8 mouse cellular contexts compared by ENCODE assay signal in the genomic region with DNA sequence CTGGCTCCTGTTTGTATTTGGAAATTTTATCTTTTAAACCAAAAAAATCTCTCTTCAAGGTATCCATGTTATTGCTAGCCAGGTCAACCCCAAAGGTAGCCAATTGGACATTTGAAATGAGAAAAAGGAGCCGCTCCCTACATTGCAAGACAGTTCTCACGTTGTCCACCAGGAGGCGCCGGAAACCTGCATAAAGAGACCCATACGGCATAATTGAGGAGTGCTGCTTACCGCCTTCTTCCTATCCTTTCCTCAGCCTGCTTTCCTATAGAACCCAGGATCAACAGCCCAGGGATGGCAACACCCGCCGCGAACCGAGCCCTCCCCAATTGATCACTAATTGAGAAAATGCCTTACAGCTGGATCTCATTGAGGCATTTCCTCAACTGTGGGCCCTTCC. TPM values are rescaled to one million over a fixed set of nuclear protein-coding genes. Genes with fewer than 3 reads are reported as not detected.
A peak's percentile ranks its signal among the peaks of the same experiment; 100 is the strongest.
DNase-seq lines count a peak whose midpoint lies in the region; ATAC-seq and TF ChIP-seq lines count a peak whose summit lies in the region.

No protein-coding gene starts in this region.

- ATAC-seq in embryonic facial prominence, embryonic 11.5 days (replicated peaks; ENCODE audit: insufficient number of reproducible peaks, low FRiP score, low TSS enrichment, low read depth) = 0 out of 2 replicates have a peak, but pooled peaks have one; percentile 32
- ATAC-seq in liver, postnatal 0 days = 0 out of 2 replicates have a peak, but pooled peaks have one; percentile 14

- H3K36me3 ChIP-seq in embryonic facial prominence, embryonic 11.5 days (replicated peaks; ENCODE audit: control insufficient read depth, insufficient read depth, low read depth, low read length) = no peaks in the 10 kb centered on the region
- no peaks in the 10 kb centered on the region for H3K36me3 ChIP-seq in liver, postnatal 0 days (replicated peaks; ENCODE audit: insufficient read depth, low read length)

- H3K9ac ChIP-seq in embryonic facial prominence, embryonic 11.5 days (replicated peaks; ENCODE audit: low read length) = no peak overlapping the region
- H3K9ac ChIP-seq in liver, postnatal 0 days (replicated peaks) = no peak overlapping the region

- no peak for TF ChIP-seq EP300 in liver, postnatal 0 days (IDR thresholded peaks at IDR 0.05; ENCODE audit: low read depth)

- H3K9me3 ChIP-seq in embryonic facial prominence, embryonic 11.5 days (replicated peaks; ENCODE audit: control insufficient read depth, low read length) = no peaks in the 10 kb centered on the region
- H3K9me3 ChIP-seq in liver, postnatal 0 days (ENCODE audit: low read length) = no peaks in the 10 kb centered on the region

- peak; percentile 92 for TF ChIP-seq CTCF in liver, postnatal 0 days (IDR thresholded peaks at IDR 0.05; ENCODE audit: low read depth)

- DNase-seq in ES-CJ7 (ENCODE audit: low read depth, low spot score) = peak; percentile 84
- DNase-seq in adrenal gland, postnatal 4 days (ENCODE audit: low spot score in 2 of 2) = peak; percentile 63 to 78
- peak; percentile 90 for DNase-seq in embryonic facial prominence, embryonic 11.5 days (ENCODE audit: low spot score)
- peak; percentile 82 to 95 for DNase-seq in heart, adult 18-20 months
- DNase-seq in kidney, postnatal 14 days = peak; percentile 83
- peak; percentile 88 for DNase-seq in liver, postnatal 0 days
- peak; percentile 77 for DNase-seq in retina, postnatal 7 days (ENCODE audit: low read depth, low spot score)
- peak; percentile 73 to 82 for DNase-seq in urinary bladder, adult 18-20 months (ENCODE audit: low spot score in 2 of 2)

- WGBS in embryonic facial prominence, embryonic 11.5 days = under 1% methylated on average over 10 of the region's 10 CpGs
- WGBS in liver, postnatal 0 days (ENCODE audit: insufficient replicate concordance) = under 1% methylated on average over 10 of the region's 10 CpGs

- no peak overlapping the region for H3K27ac ChIP-seq in embryonic facial prominence, embryonic 11.5 days (replicated peaks; ENCODE audit: low read depth, low read length)
- H3K27ac ChIP-seq in liver, postnatal 0 days (ENCODE audit: low read depth) = no peak overlapping the region

- no peak overlapping the region for H3K4me3 ChIP-seq in embryonic facial prominence, embryonic 11.5 days (ENCODE audit: low read depth, low read length)
- H3K4me3 ChIP-seq in liver, postnatal 0 days (ENCODE audit: low read depth, low read length) = no peak overlapping the region

- H3K27me3 ChIP-seq in embryonic facial prominence, embryonic 11.5 days (ENCODE audit: control insufficient read depth, insufficient read depth, low read length) = no peaks in the 10 kb centered on the region
- no peaks in the 10 kb centered on the region for H3K27me3 ChIP-seq in liver, postnatal 0 days (ENCODE audit: insufficient read depth, low read length)

- H3K4me1 ChIP-seq in embryonic facial prominence, embryonic 11.5 days (ENCODE audit: control insufficient read depth, insufficient read depth, low read length) = no peaks in the 10 kb centered on the region
- H3K4me1 ChIP-seq in liver, postnatal 0 days (ENCODE audit: insufficient read depth) = no peaks in the 10 kb centered on the region; the same call in none of the 2 replicates

- no peak overlapping the region for H3K4me2 ChIP-seq in embryonic facial prominence, embryonic 11.5 days (ENCODE audit: low read depth, low read length)
- H3K4me2 ChIP-seq in liver, postnatal 0 days (ENCODE audit: low read depth, low read length) = no peak overlapping the region

RNA-seq across cellular contexts. Expression of gene Krt8, which starts 16.2 kb away (rescaled TPM):
- total RNA-seq in adrenal gland, postnatal 4 days (2021) = 10 to 100 TPM; 18.8 TPM
- 47.9 and 53.4 TPM in 2 replicates for polyA plus RNA-seq in embryonic facial prominence, embryonic 11.5 days (2014; fragmentation: Nextera tagmentation; extraction: Ambion mirVana)
- 1 to 10 TPM; 1.5 to 3.0 TPM for total RNA-seq in heart, adult 18-20 months (2021)
- polyA plus RNA-seq in liver, postnatal 0 days (2015; fragmentation: Nextera tagmentation; extraction: Ambion mirVana) = 125 and 129 TPM in 2 replicates

RNA-seq across cellular contexts. Expression of gene Krt78, which starts 34.0 kb away (rescaled TPM):
- total RNA-seq in adrenal gland, postnatal 4 days (2021) = not detected
- polyA plus RNA-seq in embryonic facial prominence, embryonic 11.5 days (2014; fragmentation: Nextera tagmentation; extraction: Ambion mirVana) = 0.10 TPM in 1 of 2 replicates, not detected in the other
- total RNA-seq in heart, adult 18-20 months (2021) = under 1 TPM in 1 of 2 experiments, not detected in 1; 0.07 TPM
- polyA plus RNA-seq in liver, postnatal 0 days (2015; fragmentation: Nextera tagmentation; extraction: Ambion mirVana) = not detected in 2 replicates

RNA-seq across cellular contexts. Expression of gene Krt18, which starts 39.9 kb away (rescaled TPM):
- total RNA-seq in adrenal gland, postnatal 4 days (2021) = 10 to 100 TPM; 17.3 to 22.9 TPM
- 57.9 and 75.1 TPM in 2 replicates for polyA plus RNA-seq in embryonic facial prominence, embryonic 11.5 days (2014; fragmentation: Nextera tagmentation; extraction: Ambion mirVana)
- total RNA-seq in heart, adult 18-20 months (2021) = 1 to 10 TPM; 2.8 to 3.7 TPM
- polyA plus RNA-seq in liver, postnatal 0 days (2015; fragmentation: Nextera tagmentation; extraction: Ambion mirVana) = 234 and 261 TPM in 2 replicates

RNA-seq across cellular contexts. Expression of gene Krt79, which starts 48.0 kb away (rescaled TPM):
- total RNA-seq in adrenal gland, postnatal 4 days (2021) = 1 to 10 TPM; 1.2 to 1.4 TPM
- polyA plus RNA-seq in embryonic facial prominence, embryonic 11.5 days (2014; fragmentation: Nextera tagmentation; extraction: Ambion mirVana) = 0.35 TPM in 1 of 2 replicates, not detected in the other
- total RNA-seq in heart, adult 18-20 months (2021) = not detected
- not detected in 2 replicates for polyA plus RNA-seq in liver, postnatal 0 days (2015; fragmentation: Nextera tagmentation; extraction: Ambion mirVana)

Comparison
In these comparisons a context has a peak if more than half of its experiments do, and no peak if none do; other contexts are left out.
1. RNA of gene Krt8, which starts 16.2 kb away (total RNA-seq): 18.8 TPM in adrenal gland, postnatal 4 days; 1.5 to 3.0 TPM in heart, adult 18-20 months; every median in the first group is over 4 times any median in the second.
2. Peak in every context shown above with its lines, with median percentiles within 50 percentile points of each other: DNase-seq.